Mouse (Mus musculus): ENCODE data around the gene Sesn3. TPM values are rescaled to one million over a fixed set of nuclear protein-coding genes. Genes with fewer than 3 reads are reported as not detected.

The Sesn3 gene
- total and polyA plus RNA-seq, 3 experiments = 1.5 to 6.0 TPM; not detected in 1

DNA sequence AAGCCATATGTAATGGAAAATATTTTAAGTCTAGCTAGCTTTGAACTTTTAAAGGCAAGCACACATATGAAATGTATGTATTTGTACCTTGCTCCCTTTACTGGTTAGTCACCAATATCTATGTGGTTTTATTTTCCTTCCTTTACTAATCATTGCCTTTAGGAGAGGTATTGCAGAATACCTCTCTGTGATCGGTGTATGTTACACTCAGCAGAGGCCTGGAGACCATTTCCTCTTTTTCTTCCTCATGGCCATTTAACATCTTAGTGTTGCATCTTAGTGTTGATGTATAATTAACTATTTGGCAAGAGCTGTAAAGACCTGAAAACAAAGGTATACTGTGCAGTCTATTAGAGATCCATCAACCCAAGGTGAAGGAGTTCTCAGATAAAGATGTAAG lies 12.4 kb downstream of the Sesn3 start:
- H3K36me3 ChIP-seq (ENCODE audit: control insufficient read depth in 1 of 2, insufficient read depth in 2 of 2, low read length in 2 of 2) = no peaks in the 10 kb centered on the region
- peaks cover 0 to 2% of the 10 kb centered on the region in 2 experiments; a peak in 2 of 4 replicates for H3K27me3 ChIP-seq (ENCODE audit: control insufficient read depth in 1 of 2, insufficient read depth in 2 of 2, low read length in 2 of 2)
- TF ChIP-seq POLR2AphosphoS5 (IDR thresholded peaks at IDR 0.05; ENCODE audit: borderline replicate concordance, low read depth, low read length) (no peak), USF2 (IDR thresholded peaks at IDR 0.05; ENCODE audit: borderline replicate concordance in 1 of 2, insufficient read depth in 1 of 2, low read depth in 1 of 2, low read length in 2 of 2) (no peak), CHD1 (IDR thresholded peaks at IDR 0.05; ENCODE audit: low read depth, low read length) (no peak), MAX (IDR thresholded peaks at IDR 0.05; ENCODE audit: low read length) (no peak), ZMIZ1 (IDR thresholded peaks at IDR 0.05; ENCODE audit: low read depth, low read length) (no peak), JUND (IDR thresholded peaks at IDR 0.05; ENCODE audit: low read depth, low read length) (no peak)
- no peak overlapping the region for H3K9ac ChIP-seq (ENCODE audit: control insufficient read depth, low read depth, low read length, poor library complexity, severe bottlenecking)
- H3K4me3 ChIP-seq (ENCODE audit: control insufficient read depth in 1 of 2, insufficient read depth in 1 of 2, low read depth in 2 of 2, low read length in 2 of 2) = no peak overlapping the region
- H3K9me3 ChIP-seq (replicated peaks; ENCODE audit: insufficient read depth, low read length) = no peaks in the 10 kb centered on the region
- peak; percentile 27 for DNase-seq (ENCODE audit: low read depth, low spot score)
- H3K4me1 ChIP-seq (ENCODE audit: control insufficient read depth in 1 of 2, insufficient read depth in 2 of 2, low read length in 2 of 2) = no peaks in the 10 kb centered on the region
- no peak overlapping the region for H3K27ac ChIP-seq (ENCODE audit: control insufficient read depth, low read depth, low read length)
- H3K79me2 ChIP-seq (ENCODE audit: control insufficient read depth, insufficient read depth, low read length, poor library complexity) = no peaks in the 10 kb centered on the region

- Histone ChIP-seq H3K27me3 (ENCODE audit: control insufficient read depth in 1 of 2, insufficient read depth in 2 of 2, low read length in 2 of 2) (peaks cover 0 to 2% of the 10 kb centered on the region in 2 experiments; a peak in 1 of 4 replicates), H3K4me1 (ENCODE audit: control insufficient read depth in 1 of 2, insufficient read depth in 2 of 2, low read length in 2 of 2) (no peaks in the 10 kb centered on the region), H3K9ac (ENCODE audit: control insufficient read depth, low read depth, low read length, poor library complexity, severe bottlenecking) (no peak overlapping the region), H3K36me3 (ENCODE audit: control insufficient read depth in 1 of 2, insufficient read depth in 2 of 2, low read length in 2 of 2) (no peaks in the 10 kb centered on the region), H3K9me3 (replicated peaks; ENCODE audit: insufficient read depth, low read length) (no peaks in the 10 kb centered on the region), H3K4me3 (ENCODE audit: control insufficient read depth in 1 of 2, insufficient read depth in 1 of 2, low read depth in 2 of 2, low read length in 2 of 2) (no peak overlapping the region), H3K27ac (ENCODE audit: control insufficient read depth, low read depth, low read length) (no peak overlapping the region), H3K79me2 (ENCODE audit: control insufficient read depth, insufficient read depth, low read length, poor library complexity) (no peaks in the 10 kb centered on the region)
- TF ChIP-seq CTCF (IDR thresholded peaks at IDR 0.05 in 2 of 3, conservative IDR thresholded peaks at IDR 0.05 in 1 of 3; ENCODE audit: control insufficient read depth in 1 of 3, insufficient read depth in 1 of 3, low read depth in 2 of 3, low read length in 3 of 3, poor library complexity in 1 of 3, severe bottlenecking in 1 of 3) (0 out of 6 replicates have a peak, but pooled peaks of 1 of the 3 experiments have one; percentile 13), USF1 (IDR thresholded peaks at IDR 0.05; ENCODE audit: low read depth, low read length) (no peak), CHD1 (IDR thresholded peaks at IDR 0.05; ENCODE audit: low read depth, low read length) (no peak)
- no peak for DNase-seq (ENCODE audit: low read depth, low spot score)
Observed at GRCm38 (mm10) chr9:14288500-14288899, 13.6 kb downstream of the Sesn3 start.

DNA sequence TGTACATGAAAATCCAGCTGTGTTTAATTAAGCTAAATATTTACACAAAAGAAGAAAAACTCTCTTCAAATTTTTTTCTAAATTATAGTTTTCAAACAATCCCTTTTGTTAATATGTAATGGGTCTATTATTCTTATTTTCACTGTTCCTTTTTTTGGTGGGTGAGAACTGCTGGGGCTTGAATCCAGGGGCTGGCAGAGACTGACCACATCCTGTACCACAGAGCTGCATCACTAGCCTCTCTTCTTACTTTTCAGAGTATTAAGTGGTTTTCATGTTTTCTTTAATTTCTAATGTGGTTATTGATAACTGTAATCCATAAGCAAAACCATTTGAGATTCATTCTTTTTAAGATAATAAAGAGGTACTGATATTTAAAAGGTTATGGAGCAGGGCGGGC lies 19.0 kb downstream of the Sesn3 start:
- Histone ChIP-seq H3K36me3 (ENCODE audit: control insufficient read depth in 1 of 2, insufficient read depth in 2 of 2, low read length in 2 of 2) (no peaks in the 10 kb centered on the region), H3K27me3 (ENCODE audit: control insufficient read depth in 1 of 2, insufficient read depth in 2 of 2, low read length in 2 of 2) (no peaks in the 10 kb centered on the region), H3K79me2 (ENCODE audit: control insufficient read depth, insufficient read depth, low read length, poor library complexity) (no peaks in the 10 kb centered on the region), H3K27ac (ENCODE audit: control insufficient read depth, low read depth, low read length) (no peak overlapping the region), H3K4me3 (ENCODE audit: control insufficient read depth in 1 of 2, insufficient read depth in 1 of 2, low read depth in 2 of 2, low read length in 2 of 2) (no peak overlapping the region), H3K9me3 (replicated peaks; ENCODE audit: insufficient read depth, low read length) (no peaks in the 10 kb centered on the region), H3K9ac (ENCODE audit: control insufficient read depth, low read depth, low read length, poor library complexity, severe bottlenecking) (no peak overlapping the region), H3K4me1 (ENCODE audit: control insufficient read depth in 1 of 2, insufficient read depth in 2 of 2, low read length in 2 of 2) (no peaks in the 10 kb centered on the region)
- no peak for DNase-seq (ENCODE audit: low read depth, low spot score)
- TF ChIP-seq SMC3 (IDR thresholded peaks at IDR 0.05; ENCODE audit: low read depth, low read length) (no peak), MXI1 (IDR thresholded peaks at IDR 0.05; ENCODE audit: low read depth, low read length) (no peak), EP300 (IDR thresholded peaks at IDR 0.05; ENCODE audit: low read depth in 1 of 2, low read length in 2 of 2) (no peak), E2F4 (IDR thresholded peaks at IDR 0.05; ENCODE audit: borderline replicate concordance, low read depth, low read length) (no peak), BHLHE40 (IDR thresholded peaks at IDR 0.05; ENCODE audit: borderline replicate concordance, low read depth, low read length) (no peak), POLR2A (IDR thresholded peaks at IDR 0.05; ENCODE audit: control insufficient read depth in 1 of 2, insufficient read depth in 1 of 2, low read depth in 1 of 2, low read length in 2 of 2, poor library complexity in 1 of 2) (no peak), MAFK (IDR thresholded peaks at IDR 0.05; ENCODE audit: borderline replicate concordance, low read depth, low read length) (no peak), KAT2A (conservative IDR thresholded peaks at IDR 0.05; ENCODE audit: low read depth, low read length) (no peak), TAL1 (IDR thresholded peaks at IDR 0.05; ENCODE audit: low read length) (no peak), POLR2AphosphoS5 (IDR thresholded peaks at IDR 0.05; ENCODE audit: borderline replicate concordance, low read depth, low read length) (no peak), MYB (IDR thresholded peaks at IDR 0.05; ENCODE audit: low read depth, low read length) (no peak), MAX (IDR thresholded peaks at IDR 0.05; ENCODE audit: low read length) (no peak), ZNF384 (IDR thresholded peaks at IDR 0.05; ENCODE audit: low read depth, low read length) (no peak), GATA1 (IDR thresholded peaks at IDR 0.05; ENCODE audit: low read depth, low read length) (no peak), MEF2A (IDR thresholded peaks at IDR 0.05; ENCODE audit: extremely low read depth, insufficient replicate concordance, low read depth, low read length, poor library complexity, severe bottlenecking) (no peak), CTCF (IDR thresholded peaks at IDR 0.05 in 2 of 3, conservative IDR thresholded peaks at IDR 0.05 in 1 of 3; ENCODE audit: control insufficient read depth in 1 of 3, insufficient read depth in 1 of 3, low read depth in 2 of 3, low read length in 3 of 3, poor library complexity in 1 of 3, severe bottlenecking in 1 of 3) (no peak), TBP (IDR thresholded peaks at IDR 0.05; ENCODE audit: low read depth, low read length) (no peak)

Measured in MEL (cell line).